Mouse (Mus musculus): ENCODE results near the gene Asic2. TPM values are rescaled to one million over a fixed set of nuclear protein-coding genes. Genes with fewer than 3 reads are reported as not detected.
"Not testable (repeated sequence)": the region's sequence is repeated elsewhere in the genome, so short reads cannot be mapped to it uniquely, and the experiment has no call there.

The Asic2 gene
- polyA plus RNA-seq, 1 experiment from 2014 or later, result 17.7 TPM

DNA sequence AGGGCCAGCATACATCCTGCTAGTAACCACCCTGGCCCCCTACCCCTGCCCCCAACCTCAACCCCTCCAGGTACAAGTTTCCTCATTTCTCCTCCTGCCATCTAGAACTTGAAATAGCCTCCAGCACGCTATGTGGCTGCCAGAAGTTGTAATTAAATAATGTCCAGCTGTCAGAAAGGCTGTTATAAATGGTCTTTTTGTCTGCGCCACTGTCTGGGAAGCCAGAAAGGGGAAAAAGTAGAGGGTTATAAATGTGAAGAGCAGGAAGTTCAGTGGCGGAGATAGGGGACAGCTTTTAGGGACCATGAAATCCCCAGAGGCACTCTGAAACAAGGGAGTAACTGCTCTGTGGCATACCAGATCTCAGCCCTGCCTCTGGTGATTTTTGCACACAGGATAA is 678.2 kb downstream of the Asic2 start:
- Histone ChIP-seq H3K9ac (no peak overlapping the region), H3K9me3 (no peaks in the 10 kb centered on the region), H3K27ac (replicated peaks) (no peak overlapping the region), H3K4me1 (replicated peaks) (peaks cover 4% of the 10 kb centered on the region; the same call in 1 of the 2 replicates), H3K4me2 (no peak overlapping the region), H3K36me3 (no peaks in the 10 kb centered on the region), H3K4me3 (no peak overlapping the region), H3K27me3 (no peaks in the 10 kb centered on the region)
- WGBS, result 41% methylated on average over 3 of the region's 3 CpGs
- no peak for ATAC-seq (ENCODE audit: low FRiP score, low read depth)

DNA sequence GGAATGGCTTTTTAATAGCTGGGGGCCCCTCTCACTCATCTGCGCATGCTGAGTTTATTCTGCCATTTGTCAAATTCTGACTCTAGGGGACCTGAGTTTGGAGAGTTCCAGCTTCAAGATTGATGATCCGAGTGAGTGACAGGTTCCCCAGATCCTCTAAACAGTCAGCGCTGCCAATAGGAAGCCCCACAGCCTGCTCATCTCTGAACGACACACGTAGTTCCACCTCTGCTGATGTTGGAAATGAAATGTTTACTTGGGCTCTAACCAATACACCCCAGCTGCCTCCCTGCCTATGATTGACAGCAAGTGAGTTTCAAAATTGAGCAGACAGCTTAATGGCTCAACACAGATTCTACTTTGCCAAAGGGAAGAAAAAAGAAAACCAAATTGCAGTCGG is 685.1 kb downstream of the Asic2 start:
- Histone ChIP-seq H3K4me2 (no peak overlapping the region), H3K36me3 (no peaks in the 10 kb centered on the region), H3K9me3 (no peaks in the 10 kb centered on the region), H3K4me3 (no peak overlapping the region), H3K9ac (no peak overlapping the region), H3K27me3 (0 out of 2 replicates have a peak, but pooled peaks cover 5% of the 10 kb centered on the region), H3K4me1 (replicated peaks) (peaks cover 7% of the 10 kb centered on the region), H3K27ac (replicated peaks) (no peak overlapping the region)
- 40% methylated on average over 6 of the region's 6 CpGs for WGBS
- ATAC-seq (ENCODE audit: low FRiP score, low read depth), result peak; percentile 19; the same call in 1 of the 2 replicates

DNA sequence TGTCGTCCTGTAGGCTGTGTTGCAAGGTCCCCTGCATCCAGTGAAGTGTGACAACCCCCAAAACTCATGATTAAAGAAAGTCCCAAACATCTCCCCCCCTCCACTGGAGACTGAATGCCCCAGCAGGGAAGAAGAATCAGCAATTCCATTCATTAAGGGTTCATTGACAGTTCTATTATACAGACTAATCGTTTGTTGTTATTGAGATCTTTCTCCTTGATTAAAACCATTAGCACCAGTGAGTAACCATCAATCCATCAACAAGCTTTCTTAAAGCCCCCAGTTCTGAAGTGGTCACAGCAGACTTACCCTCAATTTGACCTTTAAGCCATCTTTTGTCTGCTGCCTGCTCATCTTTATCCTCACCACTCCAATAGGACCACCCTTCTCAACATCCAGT is 688.2 kb downstream of the Asic2 start:
- H3K9me3 ChIP-seq, result no peaks in the 10 kb centered on the region
- H3K9ac ChIP-seq, result no peak overlapping the region
- no peak for ATAC-seq (ENCODE audit: low FRiP score, low read depth)
- WGBS, result 10% methylated on average over 2 of the region's 2 CpGs
- H3K4me3 ChIP-seq, result no peak overlapping the region
- H3K27me3 ChIP-seq, result 0 out of 2 replicates have a peak, but pooled peaks cover 5% of the 10 kb centered on the region
- H3K4me1 ChIP-seq (replicated peaks), result peaks cover 7% of the 10 kb centered on the region
- H3K27ac ChIP-seq (replicated peaks), result no peak overlapping the region
- H3K36me3 ChIP-seq, result no peaks in the 10 kb centered on the region
- no peak overlapping the region for H3K4me2 ChIP-seq

DNA sequence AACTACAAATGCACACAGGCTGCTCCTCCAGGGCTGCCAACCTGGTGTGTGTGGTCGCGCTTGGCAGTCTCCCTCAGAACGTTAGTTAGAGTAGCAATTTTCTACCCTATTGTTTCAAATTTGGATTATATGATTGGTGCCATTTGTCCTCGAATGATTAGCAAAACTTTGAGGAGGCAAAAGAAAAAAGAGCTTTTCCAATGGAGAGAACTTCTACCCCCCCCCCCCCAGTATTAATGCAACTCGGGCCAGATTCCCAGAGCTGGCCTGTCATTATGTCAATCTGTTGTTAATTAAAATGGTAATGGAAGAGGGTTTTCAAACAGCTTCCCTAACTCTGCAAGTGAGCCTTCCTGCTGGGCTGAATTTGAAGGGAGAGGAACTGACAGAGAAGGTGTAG is 690.9 kb downstream of the Asic2 start:
- Histone ChIP-seq H3K36me3 (no peaks in the 10 kb centered on the region), H3K4me3 (no peak overlapping the region), H3K4me2 (no peak overlapping the region), H3K9ac (no peak overlapping the region), H3K27ac (replicated peaks) (no peak overlapping the region), H3K4me1 (replicated peaks) (no peaks in the 10 kb centered on the region; the same call in 1 of the 2 replicates), H3K9me3 (no peaks in the 10 kb centered on the region), H3K27me3 (0 out of 2 replicates have a peak, but pooled peaks cover 5% of the 10 kb centered on the region)
- WGBS, result 44% methylated on average over 5 of the region's 5 CpGs
- no peak for ATAC-seq (ENCODE audit: low FRiP score, low read depth)

DNA sequence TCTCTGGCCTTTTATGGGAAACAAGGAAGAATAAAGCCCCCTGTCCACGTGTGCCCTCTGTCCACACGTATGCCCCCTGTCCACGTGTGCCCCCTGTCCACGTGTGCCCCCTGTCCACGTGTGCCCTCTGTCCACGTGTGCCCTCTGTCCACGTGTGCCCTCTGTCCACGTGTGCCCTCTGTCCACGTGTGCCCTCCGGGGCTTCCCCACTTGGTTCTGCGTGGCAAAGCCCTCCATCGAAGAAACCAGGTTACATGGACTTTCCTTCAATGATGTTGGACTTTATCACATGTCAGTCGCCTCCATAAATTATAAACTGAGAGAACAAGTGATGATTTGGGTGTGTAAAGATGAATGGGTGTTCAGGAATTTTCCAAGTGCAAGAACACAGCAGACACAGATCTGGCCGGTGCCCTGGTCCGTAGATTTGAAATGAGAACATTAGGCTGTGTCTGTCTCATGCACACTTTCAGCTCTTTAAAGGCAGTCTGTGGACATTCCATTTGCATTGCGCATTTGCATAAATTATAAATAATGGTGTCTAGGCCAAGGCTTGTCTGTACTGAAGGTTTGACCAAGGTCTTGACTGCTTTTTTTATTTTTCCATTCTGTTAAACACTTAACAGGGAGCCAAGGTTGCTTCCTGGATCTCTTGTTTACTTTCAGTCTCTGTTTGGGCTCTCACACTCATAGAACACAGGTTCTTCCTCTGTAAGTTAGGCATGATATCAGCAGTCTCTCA is 695.4 kb downstream of the Asic2 start:
- Histone ChIP-seq H3K4me2 (no peak overlapping the region), H3K27ac (replicated peaks) (no peak overlapping the region), H3K36me3 (no peaks in the 10 kb centered on the region), H3K4me1 (replicated peaks) (peaks cover 12% of the 10 kb centered on the region), H3K27me3 (no peaks in the 10 kb centered on the region), H3K9me3 (no peaks in the 10 kb centered on the region), H3K9ac (no peak overlapping the region), H3K4me3 (no peak overlapping the region)
- ATAC-seq (ENCODE audit: low FRiP score, low read depth), result no peak
- WGBS, result 92% methylated on average over 16 of the region's 16 CpGs

DNA sequence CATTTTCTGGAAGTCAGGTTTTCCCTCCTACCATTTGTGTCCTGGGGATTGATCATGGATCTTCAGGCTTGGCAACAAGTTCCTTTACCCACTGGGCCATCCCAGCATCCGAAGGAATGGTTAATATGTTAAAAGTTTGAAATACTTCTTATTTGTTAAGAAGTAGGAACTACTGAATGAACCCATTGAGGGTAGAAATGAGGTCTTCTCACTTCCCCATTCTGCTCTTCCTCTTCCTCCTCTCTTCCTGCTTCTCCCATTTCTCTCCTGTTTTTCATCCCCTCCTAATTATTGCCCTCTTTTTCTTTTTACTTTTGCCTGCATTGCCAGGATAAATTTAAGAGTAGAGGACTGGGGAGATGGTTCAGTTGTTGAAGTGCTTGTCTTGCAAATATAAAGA is 696.8 kb downstream of the Asic2 start:
- Histone ChIP-seq H3K9me3 (no peaks in the 10 kb centered on the region), H3K4me1 (replicated peaks) (peaks cover 12% of the 10 kb centered on the region), H3K27me3 (no peaks in the 10 kb centered on the region), H3K4me3 (no peak overlapping the region), H3K36me3 (no peaks in the 10 kb centered on the region), H3K27ac (replicated peaks) (no peak overlapping the region), H3K9ac (no peak overlapping the region), H3K4me2 (no peak overlapping the region)
- 95% methylated on average over 1 of the region's 1 CpGs for whole genome bisulfite sequencing
- no peak for ATAC-seq (ENCODE audit: low FRiP score, low read depth)

DNA sequence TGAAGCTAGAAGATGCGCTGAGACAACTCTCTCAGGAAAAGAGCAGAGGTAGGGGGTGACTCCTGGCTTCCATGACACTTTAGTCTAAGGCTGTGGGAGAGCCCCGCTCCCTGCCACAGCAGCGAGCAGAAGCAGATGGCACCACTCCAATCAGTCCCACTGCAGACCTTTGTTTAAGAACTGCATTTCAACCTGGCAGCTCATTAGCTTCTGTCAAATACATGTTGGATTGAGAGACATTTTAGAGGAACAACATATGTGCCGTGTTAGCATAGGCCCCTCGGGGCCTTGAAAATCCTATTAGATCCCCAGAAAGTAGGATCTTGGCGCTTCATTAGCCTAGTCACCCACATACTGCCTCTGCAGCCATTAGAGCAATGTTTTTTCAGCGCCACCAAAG is 697.7 kb downstream of the Asic2 start:
- WGBS, result 34% methylated on average over 7 of the region's 7 CpGs
- Histone ChIP-seq H3K9me3 (no peaks in the 10 kb centered on the region), H3K27ac (replicated peaks) (no peak overlapping the region), H3K4me3 (no peak overlapping the region), H3K9ac (no peak overlapping the region), H3K4me1 (replicated peaks) (peaks cover 12% of the 10 kb centered on the region), H3K27me3 (no peaks in the 10 kb centered on the region), H3K4me2 (no peak overlapping the region), H3K36me3 (no peaks in the 10 kb centered on the region)
- peak; percentile 42; the same call in 1 of the 2 replicates for ATAC-seq (ENCODE audit: low FRiP score, low read depth)

DNA sequence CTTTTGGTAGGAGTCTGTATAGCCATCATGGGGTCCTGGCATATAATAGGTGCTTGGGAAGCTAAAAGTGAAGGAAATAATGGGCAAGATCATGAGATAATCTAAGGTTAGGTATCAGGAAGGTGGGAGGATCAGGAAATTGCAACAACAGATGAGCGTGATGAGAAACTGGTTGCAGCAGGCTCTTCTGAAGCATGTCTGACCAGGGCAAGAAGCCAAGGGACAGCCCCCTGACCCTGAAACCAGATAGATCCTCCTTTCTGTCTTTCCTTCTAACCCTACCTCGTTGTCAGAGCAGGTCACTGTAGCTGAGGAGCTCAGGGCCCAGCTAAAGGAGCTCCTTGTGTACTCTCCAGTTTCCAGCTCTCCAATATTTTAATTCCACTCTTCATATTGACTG is 704.5 kb downstream of the Asic2 start:
- no peaks in the 10 kb centered on the region for H3K9me3 ChIP-seq
- H3K27ac ChIP-seq (replicated peaks), result no peak overlapping the region
- 79% methylated on average over 2 of the region's 2 CpGs for WGBS
- no peaks in the 10 kb centered on the region for H3K27me3 ChIP-seq
- H3K4me2 ChIP-seq, result no peak overlapping the region
- H3K36me3 ChIP-seq, result no peaks in the 10 kb centered on the region
- no peak overlapping the region for H3K4me3 ChIP-seq
- H3K4me1 ChIP-seq (replicated peaks), result no peaks in the 10 kb centered on the region
- no peak for ATAC-seq (ENCODE audit: low FRiP score, low read depth)
- H3K9ac ChIP-seq, result no peak overlapping the region

DNA sequence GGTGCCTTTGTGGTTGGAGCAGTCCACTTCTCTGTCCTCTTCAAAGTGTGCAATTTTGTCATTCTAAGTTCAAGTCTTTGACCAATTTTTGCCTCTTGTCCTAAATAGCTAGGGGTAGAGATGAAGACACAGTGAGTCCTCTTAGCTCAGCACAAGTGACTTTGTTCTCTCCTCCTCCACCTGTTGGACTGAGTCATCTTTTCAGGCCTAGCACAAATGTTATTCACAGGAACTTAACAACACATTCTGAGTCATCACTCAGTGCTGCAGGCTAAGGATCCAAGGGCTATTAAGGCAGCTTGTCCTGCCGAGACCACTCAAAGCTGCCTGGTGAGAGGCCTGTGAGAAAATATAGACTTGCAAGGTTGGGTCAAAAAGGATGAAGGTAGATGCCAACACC is 705.1 kb downstream of the Asic2 start:
- Histone ChIP-seq H3K36me3 (no peaks in the 10 kb centered on the region), H3K4me3 (no peak overlapping the region), H3K4me2 (no peak overlapping the region), H3K27me3 (no peaks in the 10 kb centered on the region), H3K9me3 (no peaks in the 10 kb centered on the region), H3K27ac (replicated peaks) (no peak overlapping the region), H3K4me1 (replicated peaks) (no peaks in the 10 kb centered on the region), H3K9ac (no peak overlapping the region)
- no peak for ATAC-seq (ENCODE audit: low FRiP score, low read depth)
- WGBS, result 87% methylated on average over 1 of the region's 1 CpGs

DNA sequence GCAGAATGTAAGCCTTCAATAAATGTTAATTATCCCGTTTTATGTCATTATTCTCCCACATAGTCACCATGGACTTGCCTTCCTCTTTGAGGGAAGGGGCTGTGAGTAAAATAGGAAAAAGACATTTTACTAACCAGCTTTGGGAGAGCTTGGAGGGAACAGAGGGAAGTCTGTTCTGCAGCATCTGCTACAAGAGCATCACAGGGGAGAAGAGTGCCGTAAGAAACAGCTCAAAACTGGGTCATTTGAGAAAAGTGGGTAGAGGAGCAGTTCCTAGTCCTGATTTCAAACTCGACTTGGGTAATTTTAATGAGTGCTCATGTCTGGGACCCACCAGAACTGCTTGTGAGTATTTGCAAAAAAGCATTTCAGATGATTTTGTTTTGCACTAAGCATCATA is 707.0 kb downstream of the Asic2 start:
- no peaks in the 10 kb centered on the region for H3K4me1 ChIP-seq (replicated peaks)
- H3K9ac ChIP-seq, result no peak overlapping the region
- no peaks in the 10 kb centered on the region for H3K27me3 ChIP-seq
- no peaks in the 10 kb centered on the region for H3K36me3 ChIP-seq
- WGBS, result 79% methylated on average over 3 of the region's 3 CpGs
- no peak overlapping the region for H3K27ac ChIP-seq (replicated peaks)
- H3K4me2 ChIP-seq, result no peak overlapping the region
- no peak for ATAC-seq (ENCODE audit: low FRiP score, low read depth)
- no peak overlapping the region for H3K4me3 ChIP-seq
- no peaks in the 10 kb centered on the region for H3K9me3 ChIP-seq

DNA sequence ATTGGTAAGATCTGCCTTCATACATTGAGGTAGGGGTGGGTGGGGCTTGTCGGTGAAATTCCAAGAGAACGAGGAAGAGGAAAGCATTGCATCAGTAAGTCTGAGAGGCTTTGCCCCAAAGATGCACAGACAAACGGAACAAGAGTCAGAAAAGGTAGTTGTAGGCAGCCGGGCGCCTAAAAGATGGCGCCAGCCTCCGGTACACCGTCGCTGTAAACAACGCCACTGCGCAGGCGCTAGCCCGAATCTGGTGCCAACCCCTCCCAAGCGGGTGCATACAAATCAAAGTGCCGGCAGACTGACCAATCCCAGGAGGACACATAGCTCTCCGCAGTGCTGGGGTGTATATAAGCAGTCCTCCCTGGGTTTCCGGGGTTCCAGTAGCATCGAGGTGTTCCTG is 727.1 kb downstream of the Asic2 start:
- H3K4me1 ChIP-seq (replicated peaks), result not testable (repeated sequence)
- 97% methylated on average over 18 of the region's 18 CpGs for WGBS

DNA sequence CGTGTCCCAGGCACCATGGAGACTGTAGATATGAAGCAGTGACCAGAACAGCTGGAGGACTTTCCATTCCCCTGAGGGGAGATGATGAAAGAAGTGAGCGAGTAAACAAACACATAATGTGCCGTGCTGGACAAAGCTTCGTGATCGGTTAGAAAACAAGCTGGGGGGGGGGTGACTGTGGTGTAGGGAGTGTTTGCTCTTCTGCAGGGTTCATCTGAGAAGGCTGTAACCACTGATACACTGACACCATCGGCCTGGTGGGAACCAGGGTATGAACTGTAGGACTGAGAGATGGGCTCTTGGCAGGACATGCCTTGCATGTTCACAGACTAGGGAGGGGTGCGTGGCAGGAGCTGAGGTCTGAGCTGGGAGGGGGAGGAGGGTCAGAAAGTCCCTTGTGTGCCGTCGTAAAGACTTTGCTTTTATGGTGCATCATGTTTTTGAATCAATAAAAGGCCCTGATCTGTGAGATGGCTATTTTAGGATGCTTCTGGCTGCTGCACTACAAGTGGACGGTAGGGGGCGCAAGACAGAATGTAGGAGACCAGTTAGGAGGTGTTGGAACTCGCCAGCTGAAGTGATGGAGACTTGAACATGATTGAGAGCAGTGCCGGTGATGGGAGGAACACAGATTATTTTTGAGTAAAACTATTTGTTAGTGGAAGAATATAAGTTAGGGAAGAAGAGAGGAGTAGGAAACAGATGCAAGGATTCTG is 728.1 kb downstream of the Asic2 start:
- H3K27me3 ChIP-seq, result no peaks in the 10 kb centered on the region
- H3K36me3 ChIP-seq, result no peaks in the 10 kb centered on the region
- no peak overlapping the region for H3K9ac ChIP-seq
- no peak overlapping the region for H3K4me3 ChIP-seq
- H3K4me2 ChIP-seq, result no peak overlapping the region
- no peaks in the 10 kb centered on the region for H3K9me3 ChIP-seq
- 53% methylated on average over 13 of the region's 13 CpGs for WGBS
- no peak for ATAC-seq (ENCODE audit: low FRiP score, low read depth)
- H3K27ac ChIP-seq (replicated peaks), result no peak overlapping the region
- no peaks in the 10 kb centered on the region for H3K4me1 ChIP-seq (replicated peaks)

More for the DNA sequence above, 727.1 kb downstream of the Asic2 start:
- H3K4me2 ChIP-seq; H3K27me3 ChIP-seq; H3K9me3 ChIP-seq; H3K27ac ChIP-seq (replicated peaks); ATAC-seq (ENCODE audit: low FRiP score, low read depth); H3K4me3 ChIP-seq; H3K9ac ChIP-seq; H3K36me3 ChIP-seq: not testable (repeated sequence)
